Comparison of ENCODE assay signal across 8 mouse cellular contexts in genomic region chr8:77214665-77215064, GRCm38 (mm10).
A peak's percentile ranks its signal among the peaks of the same experiment; 100 is the strongest.
DNase-seq lines count a peak whose midpoint lies in the region; ATAC-seq lines count a peak whose summit lies in the region.

No protein-coding gene starts in this region.

- no peaks in the 10 kb centered on the region for H3K36me3 ChIP-seq in limb, embryonic 12.5 days
- H3K36me3 ChIP-seq in limb, embryonic 10.5 days, result no peaks in the 10 kb centered on the region
- no peaks in the 10 kb centered on the region for H3K36me3 ChIP-seq in forebrain, embryonic 16.5 days (ENCODE audit: control insufficient read depth, insufficient read depth)
- no peaks in the 10 kb centered on the region for H3K36me3 ChIP-seq in midbrain, embryonic 16.5 days (ENCODE audit: control insufficient read depth, insufficient read depth, low read length)

- no peaks in the 10 kb centered on the region; the same call in 1 of the 2 replicates for H3K4me1 ChIP-seq in limb, embryonic 12.5 days (replicated peaks)
- H3K4me1 ChIP-seq in limb, embryonic 10.5 days, result no peaks in the 10 kb centered on the region
- H3K4me1 ChIP-seq in forebrain, embryonic 16.5 days (replicated peaks; ENCODE audit: control insufficient read depth, insufficient read depth, low read length), result peaks cover 3% of the 10 kb centered on the region
- peaks cover 2% of the 10 kb centered on the region; the same call in 1 of the 2 replicates for H3K4me1 ChIP-seq in midbrain, embryonic 16.5 days (ENCODE audit: control insufficient read depth, insufficient read depth, low read length)

- H3K4me3 ChIP-seq in limb, embryonic 12.5 days (replicated peaks), result no peak overlapping the region
- H3K4me3 ChIP-seq in limb, embryonic 10.5 days, result no peak overlapping the region
- no peak overlapping the region for H3K4me3 ChIP-seq in forebrain, embryonic 16.5 days (replicated peaks; ENCODE audit: low read length)
- no peak overlapping the region for H3K4me3 ChIP-seq in midbrain, embryonic 16.5 days (ENCODE audit: low read depth, low read length)

- peak overlapping the region; percentile 41; the same call in 1 of the 2 replicates for H3K27ac ChIP-seq in limb, embryonic 12.5 days
- no peak overlapping the region for H3K27ac ChIP-seq in limb, embryonic 10.5 days
- H3K27ac ChIP-seq in forebrain, embryonic 16.5 days (ENCODE audit: low read length), result no peak overlapping the region
- H3K27ac ChIP-seq in midbrain, embryonic 16.5 days (ENCODE audit: low read length), result no peak overlapping the region

- H3K27me3 ChIP-seq in limb, embryonic 12.5 days, result no peaks in the 10 kb centered on the region
- H3K27me3 ChIP-seq in limb, embryonic 10.5 days (ENCODE audit: low read depth, poor library complexity, severe bottlenecking), result no peaks in the 10 kb centered on the region
- H3K27me3 ChIP-seq in forebrain, embryonic 16.5 days (replicated peaks; ENCODE audit: control insufficient read depth, insufficient read depth, low read length), result no peaks in the 10 kb centered on the region
- H3K27me3 ChIP-seq in midbrain, embryonic 16.5 days (ENCODE audit: control insufficient read depth, insufficient read depth, low read depth, low read length), result no peaks in the 10 kb centered on the region

- ATAC-seq in limb, embryonic 12.5 days (ENCODE audit: insufficient number of reproducible peaks, insufficient read depth, low FRiP score, low TSS enrichment, low read depth), result no peak
- ATAC-seq in forebrain, embryonic 16.5 days, result peak; percentile 66
- ATAC-seq in midbrain, embryonic 16.5 days, result no peak

- H3K9me3 ChIP-seq in limb, embryonic 12.5 days, result no peaks in the 10 kb centered on the region
- no peaks in the 10 kb centered on the region for H3K9me3 ChIP-seq in limb, embryonic 10.5 days (replicated peaks)
- H3K9me3 ChIP-seq in forebrain, embryonic 16.5 days (ENCODE audit: control insufficient read depth, low read length), result no peaks in the 10 kb centered on the region
- no peaks in the 10 kb centered on the region for H3K9me3 ChIP-seq in midbrain, embryonic 16.5 days (replicated peaks; ENCODE audit: control insufficient read depth, low read length, poor library complexity, severe bottlenecking)

- peak; percentile 17 for DNase-seq in gastrocnemius, adult 18-20 months (ENCODE audit: low spot score)
- DNase-seq in gastrocnemius, postnatal 4 days (ENCODE audit: low spot score in 2 of 2), result no peak
- DNase-seq in limb, embryonic 10.5 days (ENCODE audit: low spot score), result no peak
- DNase-seq in lung, postnatal 14 days, result peak; percentile 57
- no peak for DNase-seq in frontal cortex, postnatal 14 days (ENCODE audit: low spot score in 2 of 2)

- H3K9ac ChIP-seq in limb, embryonic 12.5 days (replicated peaks), result no peak overlapping the region
- H3K9ac ChIP-seq in forebrain, embryonic 16.5 days (replicated peaks; ENCODE audit: low read depth, low read length), result no peak overlapping the region
- no peak overlapping the region for H3K9ac ChIP-seq in midbrain, embryonic 16.5 days (ENCODE audit: low read depth, low read length)

- H3K4me2 ChIP-seq in limb, embryonic 12.5 days, result no peak overlapping the region
- no peak overlapping the region for H3K4me2 ChIP-seq in forebrain, embryonic 16.5 days (ENCODE audit: low read length)
- H3K4me2 ChIP-seq in midbrain, embryonic 16.5 days (ENCODE audit: low read length), result no peak overlapping the region

- WGBS in limb, embryonic 12.5 days, result 74% methylated on average over 8 of the region's 8 CpGs
- WGBS in limb, embryonic 10.5 days, result 88% methylated on average over 8 of the region's 8 CpGs
- WGBS in forebrain, embryonic 16.5 days, result 50% methylated on average over 8 of the region's 8 CpGs
- WGBS in midbrain, embryonic 16.5 days, result 63% methylated on average over 8 of the region's 8 CpGs

Comparison
In these comparisons a context has a peak if more than half of its experiments do, and no peak if none do; other contexts are left out.
1. DNase-seq: peak in gastrocnemius, adult 18-20 months (single experiment) and lung, postnatal 14 days (single experiment); none in gastrocnemius, postnatal 4 days (0 of 2), limb, embryonic 10.5 days (single experiment) and frontal cortex, postnatal 14 days (0 of 2).